Mouse (Mus musculus) spleen, postnatal 36 days (tissue): ENCODE results near the gene Olfr180.

Experiments
- DNase-seq, 2 experiments: peaks; one replicate each; pipeline ENCODE4 v3.0.0; 2022; ENCODE audit warnings: low spot score in 2 of 2, mixed read lengths in 1 of 2

The Olfr180 gene

GRCm38 (mm10) chr16:58929292-58929691 is at the start of gene Olfr180:
TSS of gene Olfr180 (minus strand) at chr16:58929392.
- DNase-seq, result no peak

GRCm38 (mm10) chr16:58928655-58929054 is 537 bp downstream of the Olfr180 start, which contains the start of gene Olfr181:
TSS of gene Olfr181 (minus strand) at chr16:58928755.
- DNase-seq, result no peak

- DNase-seq, result no peak
These were observed 37.2 kb downstream of the Olfr180 start, which contains the start of gene Olfr178 for GRCm38 (mm10) chr16:58891963-58892362. TSS of gene Olfr178 (minus strand) at chr16:58892063.

GRCm38 (mm10) chr16:58884416-58884815 is 44.8 kb downstream of the Olfr180 start:
- no peak for DNase-seq

- DNase-seq, result no peak
These were observed 54.5 kb downstream of the Olfr180 start, which contains the start of gene Olfr177 for GRCm38 (mm10) chr16:58874668-58875067. TSS of gene Olfr177 (minus strand) at chr16:58874768.
